Mouse (Mus musculus) layer of hippocampus, adult 2 months (tissue): ENCODE data around the gene Wdr93. TPM values are rescaled to one million over a fixed set of nuclear protein-coding genes. Genes with fewer than 3 reads are reported as not detected.
"Not testable (repeated sequence)": the region's sequence is repeated elsewhere in the genome, so short reads cannot be mapped to it uniquely, and the experiment has no call there.

Experiments
- DNase-seq, 2 experiments: peaks; one replicate each; pipeline ENCODE4 v3.0.0; 2022; ENCODE audit warnings: low spot score in 2 of 2
- H3K27ac ChIP-seq: fragments of 200-600 bp; 2 replicates; pipeline ENCODE4 v1.8.1; 2022
- H3K4me3 ChIP-seq: fragments of 200-600 bp; 2 replicates; pipeline ENCODE4 v1.8.1; 2022; ENCODE audit warnings: mild to moderate bottlenecking
- CTCF ChIP-seq: fragments of 200-600 bp; conservative IDR thresholded peaks from 2 replicates; pipeline ENCODE4 v1.8.1; 2022; ENCODE audit warnings: antibody characterized with exemption, mild to moderate bottlenecking, moderate library complexity
- total RNA-seq, 2 experiments: library from RNA; stranded (reverse); gene quantifications; 2 replicates each; pipeline ENCODE4 v1.2.3; 2021

Gene Wdr93
- total RNA-seq, 2 experiments from 2014 or later = 0.36 TPM; not detected in 1

GRCm38 (mm10) chr7:79761124-79761876 lies 18.3 kb downstream of the Wdr93 start:
- TF ChIP-seq CTCF = no peak
- no peak for DNase-seq
- Histone ChIP-seq H3K27ac (no peak overlapping the region), H3K4me3 (no peak overlapping the region)

GRCm38 (mm10) chr7:79762106-79762505 lies 19.1 kb downstream of the Wdr93 start:
- no peak for TF ChIP-seq CTCF
- no peak for DNase-seq
- no peak overlapping the region for H3K27ac ChIP-seq
- no peak overlapping the region for H3K4me3 ChIP-seq

DNA sequence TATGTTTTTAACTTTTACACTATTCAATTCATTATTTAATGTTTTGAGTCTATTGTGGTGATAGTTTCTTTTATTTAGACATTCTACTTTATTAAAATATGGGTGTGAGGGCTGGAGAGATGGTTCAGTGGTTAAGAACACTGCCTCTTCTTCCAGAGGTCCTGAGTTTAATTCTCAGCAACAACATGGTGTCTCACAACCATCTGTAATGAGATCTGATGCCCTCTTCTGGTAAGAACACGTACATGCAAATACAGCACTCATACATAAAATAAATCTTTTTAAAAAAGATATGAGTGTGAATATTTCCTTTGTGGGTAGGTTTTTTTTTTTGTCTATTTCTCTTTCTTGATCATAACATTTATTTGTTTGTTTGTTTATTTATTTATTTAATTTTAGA lies 23.0 kb downstream of the Wdr93 start:
- no peak overlapping the region for H3K4me3 ChIP-seq
- H3K27ac ChIP-seq = no peak overlapping the region
- peak; percentile 44 for TF ChIP-seq CTCF
- no peak for DNase-seq

- H3K27ac ChIP-seq = no peak overlapping the region
- H3K4me3 ChIP-seq = no peak overlapping the region
- no peak for DNase-seq
- no peak for TF ChIP-seq CTCF
These were observed 26.7 kb downstream of the Wdr93 start for GRCm38 (mm10) chr7:79769664-79770063.

DNA sequence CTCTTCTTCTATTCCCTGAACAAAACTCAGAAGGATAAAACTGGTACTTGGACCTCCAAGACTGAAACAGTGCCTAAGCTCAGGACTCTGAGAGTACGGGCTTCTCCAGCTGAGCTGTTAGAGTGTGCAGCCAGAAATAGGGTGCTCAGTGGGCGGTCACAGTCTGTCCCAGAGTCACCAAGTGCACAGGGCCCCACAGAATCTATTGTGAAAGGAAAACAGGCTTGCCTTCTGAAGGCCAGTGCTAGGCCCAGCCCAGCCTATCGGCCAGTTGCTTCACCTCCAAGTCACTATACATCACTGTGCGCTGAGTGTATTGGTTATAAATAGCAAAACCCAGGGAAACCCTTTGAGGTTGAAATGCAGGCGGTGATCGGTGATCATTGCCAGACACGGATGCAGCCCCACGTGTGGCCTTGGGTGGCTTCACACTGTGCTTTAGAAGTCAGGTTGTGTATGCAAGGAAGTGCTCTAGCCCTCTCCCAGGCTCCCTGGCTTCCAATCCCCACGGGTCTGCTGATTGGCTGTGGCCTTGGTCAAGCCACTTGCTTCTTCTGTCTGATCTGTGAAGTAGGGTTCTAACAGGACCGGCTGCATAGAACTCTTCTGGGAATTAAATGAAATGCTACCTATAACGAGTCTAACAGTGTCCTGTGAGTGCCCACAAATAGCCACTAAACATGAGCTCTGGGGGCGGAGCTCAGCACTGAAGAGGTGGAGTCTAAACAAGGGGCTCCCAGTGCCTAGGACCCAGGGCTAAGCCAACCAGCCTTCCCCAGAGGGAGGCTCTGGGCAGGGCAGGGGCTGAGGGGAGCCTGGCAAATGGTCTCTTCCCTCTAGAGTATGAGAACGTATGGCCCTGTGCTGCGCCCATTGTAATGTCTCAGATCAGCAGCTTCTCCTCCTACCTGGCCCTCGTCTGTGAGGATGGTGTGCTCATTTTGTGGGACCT lies 28.9 kb downstream of the Wdr93 start:
- TF ChIP-seq CTCF = no peak
- Histone ChIP-seq H3K27ac (peak overlapping the region; percentile 57; the same call in 1 of the 2 replicates), H3K4me3 (no peak overlapping the region)
- peak in 1 of 2 experiments; percentile 39 for DNase-seq

DNA sequence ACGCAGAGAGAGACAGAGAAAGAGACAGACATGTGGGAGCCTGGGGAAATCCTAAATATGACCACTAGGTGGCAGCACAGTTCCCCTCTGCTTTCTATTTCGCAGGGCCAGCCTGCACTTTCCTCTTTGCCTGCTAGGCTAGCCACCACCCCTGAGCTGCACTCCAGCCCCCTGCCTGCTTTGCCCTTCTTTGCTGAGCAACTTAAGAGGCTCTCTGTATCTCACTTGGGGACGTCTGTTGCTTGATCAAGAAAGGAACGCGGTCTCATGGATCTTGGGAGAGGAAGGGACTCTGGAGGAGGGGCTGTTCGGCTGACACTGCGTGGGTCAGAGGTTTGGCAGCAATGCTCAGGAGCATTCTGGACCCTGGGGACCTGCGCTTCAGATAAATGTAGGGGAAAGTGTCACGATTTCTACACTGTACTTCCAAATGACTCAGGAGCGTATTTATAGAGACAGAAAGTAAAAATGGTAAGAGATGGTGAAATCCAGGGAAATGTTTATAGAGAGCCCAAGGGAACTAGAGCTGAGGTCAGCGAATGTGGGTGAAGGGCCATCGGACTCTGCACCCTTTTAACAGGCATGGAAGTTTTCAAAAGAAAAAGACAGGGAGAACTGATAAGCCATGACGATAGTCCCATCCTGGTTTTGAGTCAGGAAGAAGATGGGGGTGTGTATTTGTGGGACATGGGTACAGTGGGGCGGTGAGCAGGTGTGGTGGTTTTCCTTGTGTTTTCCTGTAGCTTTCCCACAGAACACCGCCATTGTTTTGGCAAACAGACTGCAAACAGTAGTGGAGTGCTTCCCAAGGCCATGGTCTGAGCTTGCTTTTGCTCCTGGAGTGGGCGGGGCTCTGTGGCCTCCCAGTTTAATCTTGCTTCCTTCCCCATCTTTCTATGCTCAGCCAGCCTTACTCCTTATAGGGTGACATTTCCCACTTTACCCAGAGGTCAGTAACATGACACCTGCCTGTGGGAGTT lies 38.0 kb downstream of the Wdr93 start:
- peak overlapping the region; percentile 31 for H3K4me3 ChIP-seq
- TF ChIP-seq CTCF = peak; percentile 98
- DNase-seq = peak; percentile 52 to 77
- H3K27ac ChIP-seq = no peak overlapping the region

GRCm38 (mm10) chr7:79781826-79782515 lies 39.0 kb downstream of the Wdr93 start:
- DNase-seq = no peak
- TF ChIP-seq CTCF = no peak
- H3K4me3 ChIP-seq = no peak overlapping the region
- H3K27ac ChIP-seq = no peak overlapping the region

DNA sequence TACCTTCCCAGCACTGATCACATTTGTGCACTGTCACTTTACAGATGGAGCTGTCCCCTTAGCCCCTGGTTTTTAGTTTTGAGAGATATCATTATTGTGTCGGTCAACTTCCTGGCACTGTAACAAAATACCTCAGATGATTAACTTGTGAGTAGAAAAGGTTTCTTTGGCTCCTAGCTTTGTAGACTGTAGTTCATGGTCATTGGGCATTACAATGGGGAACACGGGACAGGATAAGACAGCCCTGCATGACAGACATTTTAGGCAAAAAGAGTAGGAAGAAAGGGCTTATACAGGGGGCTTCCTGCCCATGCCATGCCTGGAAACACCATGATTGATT lies 39.5 kb downstream of the Wdr93 start:
- no peak for TF ChIP-seq CTCF
- no peak for DNase-seq
- no peak overlapping the region for H3K27ac ChIP-seq
- no peak overlapping the region for H3K4me3 ChIP-seq

DNA sequence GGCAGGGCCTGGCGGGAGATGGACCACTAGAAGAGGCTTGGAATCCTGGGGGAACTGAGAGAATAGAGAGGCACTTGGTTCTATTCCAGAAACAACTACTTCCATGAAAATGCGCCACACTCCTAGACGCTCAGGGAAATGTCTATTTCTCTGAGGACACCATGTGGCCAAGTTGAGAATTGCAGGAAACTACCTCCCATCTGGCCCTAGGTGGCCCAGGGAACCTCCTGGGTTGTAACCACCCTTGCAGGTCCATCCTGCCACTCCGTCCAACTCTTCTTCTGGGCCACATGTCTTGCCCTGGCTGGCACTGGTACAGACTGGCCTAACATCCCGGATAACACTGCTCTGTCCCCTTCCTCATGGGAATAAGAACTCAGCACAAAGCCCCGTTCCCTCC lies 43.3 kb downstream of the Wdr93 start:
- TF ChIP-seq CTCF = peak; percentile 94
- Histone ChIP-seq H3K4me3 (no peak overlapping the region), H3K27ac (no peak overlapping the region)
- peak; percentile 44 to 82 for DNase-seq

GRCm38 (mm10) chr7:79789812-79790211 lies 46.8 kb downstream of the Wdr93 start:
- not testable (repeated sequence) for DNase-seq, H3K27ac ChIP-seq, H3K4me3 ChIP-seq

DNA sequence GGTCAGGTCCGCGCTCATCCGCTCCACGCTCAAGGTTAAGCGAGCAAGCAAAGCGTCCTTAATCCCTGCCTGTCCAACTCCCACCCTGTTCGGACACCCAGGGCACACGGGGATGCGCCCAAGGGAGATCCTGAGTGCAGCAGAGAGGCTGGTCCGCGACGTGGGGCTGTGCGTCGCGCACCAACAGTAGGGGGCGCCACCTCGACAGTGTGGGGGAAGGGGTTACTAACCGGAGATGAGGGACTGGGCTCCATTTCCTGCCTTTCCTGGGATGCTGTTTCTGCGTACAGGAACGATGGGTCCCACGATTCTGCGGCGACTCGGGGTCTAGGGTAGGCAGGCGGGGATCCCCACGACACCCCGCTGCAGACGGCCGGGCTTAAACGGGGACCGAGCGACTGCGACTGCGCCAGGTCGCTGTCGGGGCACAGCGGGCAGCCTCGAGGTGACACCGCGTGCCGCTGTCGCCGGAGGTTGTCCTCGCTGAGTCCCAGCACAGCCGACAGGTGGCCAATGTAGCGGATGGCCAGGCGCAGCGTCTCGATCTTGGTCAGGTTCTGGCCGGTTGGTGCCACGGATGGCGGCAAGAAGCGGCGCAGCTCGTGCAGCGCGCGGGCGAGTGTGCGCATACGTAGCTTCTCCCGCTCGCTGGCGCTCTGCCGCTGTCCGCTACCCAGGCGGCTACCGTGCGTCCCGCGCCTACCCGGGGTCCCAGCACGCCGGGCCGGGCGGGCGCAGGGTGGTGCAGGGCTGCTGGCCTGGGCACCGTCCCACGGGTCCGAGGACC lies 49.9 kb downstream of the Wdr93 start:
- peak in 1 of 2 experiments; percentile 44 for DNase-seq
- Histone ChIP-seq H3K27ac (no peak overlapping the region), H3K4me3 (peak overlapping the region; percentile 60)
- peak; percentile 82 for TF ChIP-seq CTCF
